Mouse (Mus musculus) limb, embryonic 13.5 days (tissue): ENCODE measurements around the gene Map1lc3b. TPM values are rescaled to one million over a fixed set of nuclear protein-coding genes. Genes with fewer than 3 reads are reported as not detected.

ENCODE experiments used
- ATAC-seq: fragments of 200-750 bp; cut with Nextera tagmentation; 2 replicates; pipeline ENCODE4 v1.8.0; 2017; ENCODE audit warnings: low read depth, moderate number of reproducible peaks, moderate TSS enrichment; ENCODE audit not compliant: low FRiP score
- H3K27ac ChIP-seq: fragments of 300-500 bp; sonication (generic); 2 replicates; pipeline ENCODE4 v1.5.1; 2015; ENCODE audit warnings: inconsistent platforms, mild to moderate bottlenecking, moderate library complexity
- H3K27me3 ChIP-seq: fragments of 300-500 bp; sonication (generic); 2 replicates; pipeline ENCODE4 v1.6.1; 2015; ENCODE audit warnings: mild to moderate bottlenecking, inconsistent platforms
- H3K36me3 ChIP-seq: fragments of 300-500 bp; sonication (generic); 2 replicates; pipeline ENCODE4 v1.6.1; 2015; ENCODE audit warnings: inconsistent platforms, mild to moderate bottlenecking, moderate library complexity
- H3K4me1 ChIP-seq: fragments of 300-500 bp; sonication (generic); 2 replicates; pipeline ENCODE4 v1.6.1; 2015; ENCODE audit warnings: inconsistent platforms
- H3K4me2 ChIP-seq: fragments of 300-500 bp; sonication (generic); replicated peaks from 2 replicates; pipeline ENCODE4 v1.6.1; 2015; ENCODE audit warnings: inconsistent platforms, mild to moderate bottlenecking, moderate library complexity
- H3K4me3 ChIP-seq: fragments of 300-500 bp; sonication (generic); 2 replicates; pipeline ENCODE4 v1.5.1; 2015; ENCODE audit warnings: moderate library complexity, mild to moderate bottlenecking, inconsistent platforms
- H3K9ac ChIP-seq: fragments of 300-500 bp; sonication (generic); 2 replicates; pipeline ENCODE4 v1.6.1; 2015; ENCODE audit warnings: mild to moderate bottlenecking, inconsistent platforms
- H3K9me3 ChIP-seq: fragments of 300-500 bp; sonication (generic); 2 replicates; pipeline ENCODE4 v1.6.1; 2016; ENCODE audit warnings: inconsistent platforms
- WGBS: fragments of 180-500 bp; shearing (Covaris S2); methylation state at CpG from one replicate; pipeline ENCODE4 v1.1.7; 2015; 5-methylcytosine and 5-hydroxymethylcytosine counted together
- polyA plus RNA-seq: library from polyadenylated mRNA; unstranded; fragments of >200 nt; fragmentation: Nextera tagmentation; extraction: Ambion mirVana; gene quantifications from 2 replicates; pipeline ENCODE4 v1.2.1, GENCODE M21; 2015

Gene Map1lc3b
- polyA plus RNA-seq, 1 experiment from 2014 or later: 189 TPM

DNA sequence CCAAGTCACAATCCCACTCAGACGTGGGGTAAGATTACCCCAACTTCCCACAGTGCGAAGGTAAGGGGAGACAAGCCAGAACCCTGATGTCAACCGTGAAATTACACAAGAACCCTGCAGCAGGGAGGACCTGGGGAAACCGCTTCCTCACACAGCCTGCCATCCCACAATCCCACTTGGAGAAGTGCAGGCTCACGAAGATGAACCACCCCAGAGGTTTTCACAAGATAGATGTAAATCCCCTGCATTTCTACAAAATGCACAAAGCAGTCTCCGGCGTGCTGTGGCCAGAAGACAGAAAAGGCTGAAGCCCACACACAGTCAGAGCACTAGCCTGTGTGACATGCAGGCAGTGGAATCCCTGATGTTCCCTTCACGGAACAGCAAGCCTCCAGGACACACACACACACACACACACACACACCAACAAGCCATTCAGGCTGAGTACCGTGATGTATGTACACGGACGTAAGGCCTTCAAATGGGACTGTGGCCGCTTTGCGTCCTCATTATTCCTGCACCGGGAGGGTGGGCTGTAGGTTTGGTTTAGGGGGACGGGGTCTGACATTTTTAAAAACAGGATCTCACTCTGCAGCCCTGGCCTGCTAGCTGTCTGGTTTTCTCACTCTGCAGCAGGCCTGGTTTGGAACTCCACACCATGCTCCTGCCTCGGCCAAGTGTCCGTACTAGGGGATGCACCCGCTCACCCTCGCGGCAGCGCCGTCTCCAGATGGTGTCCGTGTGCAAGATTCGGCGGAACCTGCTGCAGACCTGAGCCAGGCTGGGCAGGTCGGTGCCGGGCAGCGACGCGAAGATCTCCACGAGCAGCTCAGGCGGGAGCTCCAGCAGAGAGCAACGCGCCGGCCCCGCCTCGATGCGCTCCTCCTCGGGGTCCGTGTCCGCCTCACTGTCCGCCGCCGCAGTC, 12.1 kb upstream of the Map1lc3b start:
- H3K27me3 ChIP-seq: peaks cover 5% of the 10 kb centered on the region; the same call in 1 of the 2 replicates
- peak; percentile 49 for ATAC-seq
- WGBS: 2% methylated on average over 44 of the region's 44 CpGs
- peaks cover 39% of the 10 kb centered on the region for H3K4me1 ChIP-seq
- H3K36me3 ChIP-seq: no peaks in the 10 kb centered on the region
- peak overlapping the region; percentile 91 for H3K4me3 ChIP-seq
- H3K9ac ChIP-seq: peak overlapping the region; percentile 88
- H3K27ac ChIP-seq: peak overlapping the region; percentile 55
- no peaks in the 10 kb centered on the region for H3K9me3 ChIP-seq
- peak overlapping the region; percentile 94 for H3K4me2 ChIP-seq

DNA sequence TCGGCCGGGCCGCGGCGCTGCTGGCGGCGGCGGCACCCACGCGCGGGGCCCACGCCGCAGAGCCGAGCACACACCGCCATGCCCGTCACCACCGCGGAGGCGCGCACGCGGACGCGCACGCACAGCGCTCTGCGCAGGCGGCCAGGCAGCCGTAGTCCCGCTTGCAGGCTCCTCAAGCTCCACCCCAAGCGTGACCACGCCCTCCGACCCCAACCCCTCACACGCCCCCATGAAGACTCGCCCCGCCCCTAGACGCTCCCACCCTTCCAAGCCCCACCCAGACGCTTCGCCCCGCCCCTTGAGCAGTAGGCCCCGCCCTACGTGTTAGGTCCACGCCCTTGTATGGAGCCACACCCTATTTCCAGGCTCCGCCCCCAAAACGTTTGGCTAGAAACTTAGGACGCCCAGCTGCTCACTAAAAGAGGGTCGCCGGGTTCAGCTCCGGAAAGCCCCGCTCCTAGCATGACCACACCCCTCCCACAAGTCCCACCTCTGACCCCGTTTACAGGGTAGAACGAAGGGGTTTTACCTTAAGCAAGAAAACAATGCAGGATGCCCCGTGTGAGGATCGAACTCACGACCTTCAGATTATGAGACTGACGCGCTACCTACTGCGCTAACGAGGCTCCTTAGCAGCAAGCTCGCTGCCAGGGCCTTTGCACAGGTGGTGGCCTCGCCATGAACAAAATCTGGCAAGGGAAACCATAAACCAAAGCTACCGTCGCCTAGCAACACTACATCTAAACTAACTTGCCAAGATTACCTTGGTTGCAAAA, 11.3 kb upstream of the Map1lc3b start, which contains the start of gene Fbxo31:
Gene Fbxo31, minus strand, starts transcription at position 131 of the 776 bp plus-strand sequence.
- Histone ChIP-seq H3K27ac (peak within 1 kb of the TSS; percentile 55), H3K4me3 (peak within 1 kb of the TSS; percentile 91), H3K4me1 (peaks cover 34% of the 10 kb centered on the region), H3K4me2 (peak within 1 kb of the TSS; percentile 94), H3K27me3 (peaks cover 5% of the 10 kb centered on the region; the same call in 1 of the 2 replicates), H3K36me3 (no peaks in the 10 kb centered on the region), H3K9me3 (no peaks in the 10 kb centered on the region), H3K9ac (peak within 1 kb of the TSS; percentile 88)
- ATAC-seq: peak; percentile 92
- 1% methylated on average over 53 of the region's 63 CpGs for WGBS

DNA sequence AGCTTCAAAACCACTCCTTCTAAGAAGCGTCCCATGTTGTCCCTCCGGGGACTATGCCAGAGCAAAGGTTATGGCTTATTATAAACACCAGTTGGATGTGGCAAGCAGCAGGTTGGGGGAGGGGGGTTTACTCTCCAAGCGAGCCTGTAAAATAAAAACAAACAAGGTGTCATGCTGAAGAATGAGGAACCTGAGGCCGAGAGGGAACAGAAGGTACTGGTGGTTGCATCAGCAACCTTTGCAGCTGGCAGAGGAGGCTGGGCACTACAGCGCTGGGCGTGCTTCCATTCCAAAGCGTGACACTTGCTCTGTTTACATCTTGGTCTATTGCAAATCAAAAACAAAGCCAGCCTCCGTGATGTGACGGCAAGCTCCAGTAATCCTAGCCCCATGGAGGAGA, 9.7 kb upstream of the Map1lc3b start:
- Histone ChIP-seq H3K27me3 (peaks cover 5% of the 10 kb centered on the region; the same call in 1 of the 2 replicates), H3K27ac (no peak overlapping the region), H3K4me2 (no peak overlapping the region), H3K4me3 (no peak overlapping the region), H3K9ac (no peak overlapping the region), H3K36me3 (no peaks in the 10 kb centered on the region), H3K4me1 (peaks cover 33% of the 10 kb centered on the region), H3K9me3 (no peaks in the 10 kb centered on the region)
- 17% methylated on average over 9 of the region's 9 CpGs for WGBS
- ATAC-seq: no peak

DNA sequence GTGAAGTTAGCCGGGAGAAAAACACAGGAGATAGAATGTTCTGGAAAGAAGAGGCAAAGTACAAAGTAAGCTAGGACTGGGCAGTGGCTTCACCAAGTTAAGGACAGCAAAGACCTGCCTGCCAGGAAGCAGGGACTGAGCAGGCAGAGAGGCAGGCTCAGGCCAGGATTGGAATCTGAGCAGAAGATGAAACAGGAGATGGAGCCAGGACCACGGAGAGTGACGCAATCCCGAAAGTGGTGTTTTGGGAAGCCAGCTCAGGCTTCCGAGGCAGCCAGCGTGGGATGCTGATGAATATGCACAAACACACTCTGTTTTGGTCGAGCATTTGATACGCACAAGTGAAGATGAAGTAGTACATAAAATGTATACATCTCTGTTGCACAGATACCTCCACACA, 6.5 kb upstream of the Map1lc3b start:
- no peak overlapping the region for H3K4me2 ChIP-seq
- 49% methylated on average over 8 of the region's 8 CpGs for WGBS
- H3K27me3 ChIP-seq: peaks cover 5% of the 10 kb centered on the region; the same call in 1 of the 2 replicates
- no peaks in the 10 kb centered on the region for H3K36me3 ChIP-seq
- no peak overlapping the region for H3K27ac ChIP-seq
- no peak overlapping the region for H3K9ac ChIP-seq
- H3K4me1 ChIP-seq: peaks cover 7% of the 10 kb centered on the region
- H3K9me3 ChIP-seq: no peaks in the 10 kb centered on the region
- ATAC-seq: no peak
- no peak overlapping the region for H3K4me3 ChIP-seq

DNA sequence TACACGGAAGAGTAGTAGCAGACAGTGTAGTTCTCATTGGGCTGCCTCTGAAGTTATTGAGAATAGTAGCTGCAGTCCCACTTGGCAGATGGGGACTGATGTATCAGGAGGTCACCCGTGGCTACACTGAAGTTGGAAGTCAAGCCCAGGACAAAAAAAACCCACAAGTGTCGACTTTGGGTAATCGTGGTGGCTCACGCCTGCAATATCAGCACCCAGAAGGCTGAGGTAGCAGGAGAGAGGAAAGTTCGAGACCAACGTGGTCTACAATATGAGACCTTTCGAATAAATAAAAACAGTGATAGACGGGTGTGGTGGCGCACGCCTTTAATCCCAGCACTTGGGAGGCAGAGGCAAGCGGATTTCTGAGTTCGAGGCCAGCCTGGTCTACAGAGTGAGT, 5.4 kb upstream of the Map1lc3b start:
- Histone ChIP-seq H3K27me3 (peaks cover 5% of the 10 kb centered on the region; the same call in 1 of the 2 replicates), H3K27ac (no peak overlapping the region), H3K9me3 (no peaks in the 10 kb centered on the region), H3K9ac (0 out of 2 replicates have a peak overlapping the region, but pooled peaks have one; percentile 19), H3K4me3 (peak overlapping the region; percentile 68), H3K4me2 (peak overlapping the region; percentile 72), H3K4me1 (peaks cover 7% of the 10 kb centered on the region), H3K36me3 (no peaks in the 10 kb centered on the region)
- 39% methylated on average over 13 of the region's 13 CpGs for WGBS
- no peak for ATAC-seq

DNA sequence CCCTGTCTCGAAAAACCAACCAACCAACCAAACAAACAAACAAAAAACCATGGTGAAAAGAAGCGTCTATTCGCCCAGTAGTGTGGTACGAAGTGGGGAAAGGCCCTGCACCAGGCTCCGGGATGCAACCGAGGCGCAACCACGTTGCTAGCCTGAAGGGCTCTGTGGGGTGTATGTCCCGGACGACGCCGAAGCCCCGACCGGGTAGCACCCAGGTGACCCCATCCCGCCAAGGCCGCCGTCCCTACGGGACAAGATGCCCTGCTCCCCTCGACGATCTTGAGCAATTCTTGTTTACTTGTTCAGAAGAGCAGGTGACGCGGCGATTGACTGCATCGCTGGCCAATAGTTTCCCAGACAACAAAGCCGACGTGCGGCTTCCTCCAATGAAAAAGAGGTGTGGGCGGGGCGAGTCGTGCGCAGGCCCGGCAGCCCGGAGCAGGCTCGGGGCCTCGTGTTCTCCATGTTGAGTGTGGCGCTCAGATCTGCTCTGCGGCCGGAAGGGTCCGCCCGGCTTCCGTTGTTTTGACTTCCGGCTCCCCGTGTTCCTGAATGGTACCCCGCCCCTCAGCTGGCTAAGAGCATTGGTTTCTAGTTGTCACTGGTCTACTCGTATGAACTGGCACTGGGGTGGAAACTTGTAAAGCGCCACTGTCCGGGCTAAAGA, 4.9 kb upstream of the Map1lc3b start:
- Histone ChIP-seq H3K27me3 (0 out of 2 replicates have a peak, but pooled peaks cover under 1% of the 10 kb centered on the region), H3K9ac (peak overlapping the region; percentile 67), H3K36me3 (no peaks in the 10 kb centered on the region), H3K27ac (no peak overlapping the region), H3K9me3 (no peaks in the 10 kb centered on the region), H3K4me2 (peak overlapping the region; percentile 72), H3K4me3 (peak overlapping the region; percentile 68), H3K4me1 (peaks cover 9% of the 10 kb centered on the region)
- ATAC-seq: peak; percentile 96
- 2% methylated on average over 47 of the region's 47 CpGs for WGBS

DNA sequence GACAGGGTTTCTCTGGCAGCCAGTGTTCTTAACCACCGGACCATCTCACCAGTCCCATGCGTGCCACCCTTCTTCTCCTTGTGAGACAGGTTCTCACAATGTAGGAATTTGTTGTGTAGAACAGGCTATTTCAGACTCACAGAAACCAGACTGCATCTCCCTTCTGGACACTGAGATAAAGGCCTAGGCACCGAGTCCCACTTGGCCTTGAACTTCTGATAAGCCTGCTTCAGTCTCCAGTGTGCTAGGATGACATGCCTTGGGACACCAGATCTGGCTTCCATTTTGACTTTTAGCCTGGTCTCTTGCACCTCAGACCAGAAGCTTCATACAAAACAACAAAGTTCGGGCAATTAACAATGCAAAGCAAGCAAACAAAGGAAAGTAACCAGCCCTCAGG, 1.4 kb upstream of the Map1lc3b start:
- WGBS: 86% methylated on average over 4 of the region's 4 CpGs
- Histone ChIP-seq H3K4me1 (peaks cover 27% of the 10 kb centered on the region), H3K27ac (no peak overlapping the region), H3K9ac (no peak overlapping the region), H3K27me3 (no peaks in the 10 kb centered on the region), H3K4me2 (no peak overlapping the region), H3K4me3 (no peak overlapping the region), H3K36me3 (peaks cover 6% of the 10 kb centered on the region), H3K9me3 (no peaks in the 10 kb centered on the region)
- no peak for ATAC-seq

DNA sequence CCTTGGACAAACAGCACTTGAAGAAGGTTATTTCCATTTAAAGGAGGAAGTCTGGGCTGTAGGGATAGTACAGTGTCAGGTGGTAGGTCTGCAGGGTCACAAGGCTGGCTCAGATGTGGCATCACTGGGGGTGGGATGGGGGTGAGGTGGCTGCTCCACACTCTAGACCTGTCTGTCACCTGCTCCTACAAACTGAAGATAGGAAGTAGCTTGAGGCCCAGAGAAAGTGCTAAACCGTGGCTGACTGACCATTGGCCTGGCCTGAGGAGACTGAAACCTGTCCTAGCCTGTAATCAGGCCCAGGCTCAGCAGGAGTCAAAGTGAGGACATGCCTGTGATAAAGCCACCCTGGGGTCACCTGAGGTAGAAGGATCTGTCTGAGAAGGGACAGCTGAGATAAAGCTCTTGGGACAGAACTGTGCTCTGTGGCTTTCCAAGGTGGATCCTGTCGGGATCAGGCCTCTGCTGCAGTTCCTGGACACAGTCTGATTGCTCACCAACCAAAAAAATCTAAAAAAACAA, 895 bp upstream of the Map1lc3b start:
- Histone ChIP-seq H3K27ac (no peak overlapping the region), H3K36me3 (peaks cover 11% of the 10 kb centered on the region)

DNA sequence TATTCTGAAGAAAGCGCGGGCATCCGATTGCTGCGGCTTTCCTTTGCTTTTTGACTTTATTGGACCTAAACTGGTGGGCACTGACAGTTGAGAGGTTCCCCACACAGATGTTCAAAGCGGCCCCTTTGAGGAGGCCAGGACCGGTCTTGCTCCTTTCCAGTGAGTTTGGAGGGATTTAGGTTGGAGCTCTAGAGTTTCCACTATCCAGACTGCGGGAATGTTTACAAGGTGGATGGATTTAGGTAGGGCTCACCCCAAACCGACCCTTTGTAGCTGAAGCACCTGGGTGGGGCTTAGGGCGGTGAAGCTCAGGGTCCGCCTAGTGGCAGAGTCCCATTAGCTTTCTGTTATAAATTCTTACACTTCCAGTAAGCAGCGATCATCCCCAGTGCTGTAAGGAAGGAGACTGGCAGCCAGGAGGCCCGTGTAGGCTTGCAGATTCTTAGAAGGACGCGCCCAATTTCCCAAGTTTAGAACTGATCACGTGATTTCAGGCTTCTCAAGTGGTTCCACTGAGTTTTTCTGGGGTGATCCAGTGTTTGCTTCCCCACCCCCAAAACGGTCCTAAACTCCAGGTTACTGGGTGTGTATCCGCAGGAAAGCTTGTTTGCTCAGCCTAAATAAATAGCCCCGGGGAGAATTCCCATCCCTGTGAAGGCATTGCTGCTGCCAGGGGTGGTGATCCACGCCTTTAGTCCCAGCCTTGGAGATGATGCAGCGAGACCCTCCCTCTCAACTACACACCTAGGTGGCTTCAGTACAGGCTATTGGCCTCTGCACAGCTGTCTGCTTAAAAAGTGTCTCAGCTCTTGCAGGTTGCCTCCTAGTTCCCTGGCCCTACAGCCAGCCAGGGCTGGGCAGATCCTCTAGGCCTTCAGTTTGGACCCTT, 1.3 kb downstream of the Map1lc3b start:
- no peak for ATAC-seq
- H3K27ac ChIP-seq: peak overlapping the region; percentile 39; the same call in 1 of the 2 replicates
- peak overlapping the region; percentile 94 for H3K4me3 ChIP-seq
- peaks cover 31% of the 10 kb centered on the region for H3K36me3 ChIP-seq
- no peaks in the 10 kb centered on the region for H3K27me3 ChIP-seq
- 15% methylated on average over 20 of the region's 20 CpGs for WGBS
- H3K4me1 ChIP-seq: peaks cover 23% of the 10 kb centered on the region
- H3K9me3 ChIP-seq: peaks cover 5% of the 10 kb centered on the region; the same call in 1 of the 2 replicates
- peak overlapping the region; percentile 93 for H3K4me2 ChIP-seq
- peak overlapping the region; percentile 93 for H3K9ac ChIP-seq

More for the DNA sequence above, 895 bp upstream of the Map1lc3b start:
- H3K9ac ChIP-seq: no peak overlapping the region
- no peak for ATAC-seq
- peaks cover 27% of the 10 kb centered on the region for H3K4me1 ChIP-seq
- H3K4me2 ChIP-seq: no peak overlapping the region
- WGBS: 45% methylated on average over 2 of the region's 2 CpGs
- H3K27me3 ChIP-seq: no peaks in the 10 kb centered on the region
- no peaks in the 10 kb centered on the region for H3K9me3 ChIP-seq
- 0 out of 2 replicates have a peak overlapping the region, but pooled peaks have one; percentile 94 for H3K4me3 ChIP-seq

DNA sequence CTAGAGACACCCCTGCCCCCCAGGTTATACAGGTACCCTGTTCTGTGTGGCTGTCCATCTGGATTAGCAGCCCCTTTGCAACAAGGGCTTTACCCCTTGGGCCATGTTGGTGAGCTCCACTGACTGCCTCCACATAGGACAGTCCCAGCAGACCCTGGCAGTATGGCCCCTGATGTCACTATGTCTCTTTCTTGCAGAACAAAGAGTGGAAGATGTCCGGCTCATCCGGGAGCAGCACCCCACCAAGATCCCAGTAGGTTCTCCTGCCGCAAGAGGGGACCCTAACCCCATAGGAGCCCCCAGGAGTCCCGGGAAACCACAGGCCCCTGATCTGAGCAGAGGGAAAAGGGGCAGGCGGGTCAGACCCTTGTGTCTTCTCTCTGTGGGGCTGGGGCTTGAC, 3.1 kb downstream of the Map1lc3b start:
- no peak overlapping the region for H3K4me2 ChIP-seq
- no peak overlapping the region for H3K27ac ChIP-seq
- no peak for ATAC-seq
- H3K9me3 ChIP-seq: peaks cover 5% of the 10 kb centered on the region; the same call in 1 of the 2 replicates
- peaks cover 23% of the 10 kb centered on the region for H3K4me1 ChIP-seq
- H3K9ac ChIP-seq: no peak overlapping the region
- no peaks in the 10 kb centered on the region for H3K27me3 ChIP-seq
- WGBS: 87% methylated on average over 5 of the region's 5 CpGs
- H3K36me3 ChIP-seq: peaks cover 45% of the 10 kb centered on the region
- no peak overlapping the region for H3K4me3 ChIP-seq
